Mouse (Mus musculus) intestine, embryonic 16.5 days (tissue): ENCODE measurements around the gene Gm20388. TPM values are rescaled to one million over a fixed set of nuclear protein-coding genes. Genes with fewer than 3 reads are reported as not detected.

ENCODE experiments used
- ATAC-seq: fragments of 200-750 bp; cut with Nextera tagmentation; 2 replicates; pipeline ENCODE4 v1.8.0; 2017; ENCODE audit warnings: moderate TSS enrichment, moderate library complexity
- H3K27ac ChIP-seq: fragments of 300-500 bp; sonication (generic); 2 replicates; pipeline ENCODE4 v1.5.1; 2014; ENCODE audit warnings: mild to moderate bottlenecking, low read length
- H3K27me3 ChIP-seq: fragments of 300-500 bp; sonication (generic); replicated peaks from 2 replicates; pipeline ENCODE4 v1.6.1; 2014; ENCODE audit warnings: low read length, control low read depth, mixed read lengths; ENCODE audit not compliant: control insufficient read depth, insufficient read depth
- H3K36me3 ChIP-seq: fragments of 300-500 bp; sonication (generic); 2 replicates; pipeline ENCODE4 v1.6.1; 2014; ENCODE audit warnings: low read length, control low read depth; ENCODE audit not compliant: control insufficient read depth, insufficient read depth
- H3K4me1 ChIP-seq: fragments of 300-500 bp; sonication (generic); 2 replicates; pipeline ENCODE4 v1.6.1; 2014; ENCODE audit warnings: low read length, control low read depth, mixed read lengths; ENCODE audit not compliant: control insufficient read depth, insufficient read depth
- H3K4me2 ChIP-seq: fragments of 300-500 bp; sonication (generic); 2 replicates; pipeline ENCODE4 v1.6.1; 2014; ENCODE audit warnings: low read depth, low read length, control low read depth
- H3K4me3 ChIP-seq: fragments of 300-500 bp; sonication (generic); 2 replicates; pipeline ENCODE4 v1.5.1; 2014; ENCODE audit warnings: mild to moderate bottlenecking, low read length
- H3K9ac ChIP-seq: fragments of 300-500 bp; sonication (generic); 2 replicates; pipeline ENCODE4 v1.6.1; 2014; ENCODE audit warnings: low read depth, low read length
- H3K9me3 ChIP-seq: fragments of 300-500 bp; sonication (generic); 2 replicates; pipeline ENCODE4 v1.6.1; 2016; ENCODE audit warnings: low read length, control low read depth; ENCODE audit not compliant: control insufficient read depth
- WGBS: fragments of 180-500 bp; shearing (Covaris S2); extraction: QIAGEN DNeasy Blood & Tissue Kit; methylation state at CpG from one replicate; pipeline ENCODE4 v1.1.7; 2014; 5-methylcytosine and 5-hydroxymethylcytosine counted together
- polyA plus RNA-seq: library from polyadenylated mRNA; unstranded; fragments of >200 nt; fragmentation: Nextera tagmentation; extraction: Ambion mirVana; gene quantifications from 2 replicates; pipeline ENCODE4 v1.2.1, GENCODE M21; 2015

Gm20388 gene
- polyA plus RNA-seq, 1 experiment from 2014 or later = 5.8 TPM

DNA sequence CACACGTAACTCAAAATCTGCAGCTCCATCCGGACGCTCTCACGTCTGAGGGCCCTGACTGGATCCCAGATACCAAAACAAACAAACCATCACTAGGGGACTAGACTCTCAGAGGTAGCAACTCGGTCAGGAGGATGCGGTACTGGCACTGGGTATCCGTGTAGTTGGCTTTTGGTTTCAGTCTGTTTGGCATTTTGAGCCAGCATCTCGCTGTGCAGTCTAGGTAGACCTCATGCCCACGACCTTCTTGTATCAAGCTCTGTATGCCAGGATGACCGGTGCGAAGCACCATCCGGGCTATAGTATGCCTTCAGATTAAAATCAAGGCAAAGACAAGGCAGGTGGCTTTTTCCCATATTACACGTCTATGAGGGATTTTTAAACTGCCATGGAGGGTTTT lies 3916.9 kb downstream of the Gm20388 start:
- Histone ChIP-seq H3K4me3 (no peak overlapping the region), H3K36me3 (peaks cover 5% of the 10 kb centered on the region), H3K27me3 (no peaks in the 10 kb centered on the region), H3K9ac (no peak overlapping the region), H3K27ac (no peak overlapping the region), H3K4me2 (no peak overlapping the region), H3K4me1 (no peaks in the 10 kb centered on the region), H3K9me3 (peaks cover 3% of the 10 kb centered on the region; the same call in 1 of the 2 replicates)
- no peak for ATAC-seq
- 90% methylated on average over 13 of the region's 13 CpGs for WGBS

DNA sequence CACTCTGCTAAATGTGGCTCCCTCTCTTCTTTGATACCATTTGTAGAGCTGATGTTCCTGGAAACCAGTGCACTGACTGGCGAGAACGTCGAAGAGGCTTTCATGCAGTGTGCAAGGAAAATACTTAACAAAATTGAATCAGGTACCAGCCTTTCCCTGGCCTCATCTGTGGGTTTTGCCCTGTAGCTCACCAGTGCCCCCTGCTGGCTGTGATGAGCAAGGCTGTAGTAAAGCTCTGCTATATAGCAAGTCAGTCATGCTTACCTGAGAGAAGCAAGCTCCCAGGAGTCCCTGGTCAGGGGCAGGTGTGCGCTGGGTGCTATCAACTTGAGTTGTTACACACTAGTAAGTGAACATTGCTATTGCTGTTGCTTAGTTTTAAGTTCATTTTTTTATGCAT lies 3922.1 kb downstream of the Gm20388 start:
- no peak for ATAC-seq

DNA sequence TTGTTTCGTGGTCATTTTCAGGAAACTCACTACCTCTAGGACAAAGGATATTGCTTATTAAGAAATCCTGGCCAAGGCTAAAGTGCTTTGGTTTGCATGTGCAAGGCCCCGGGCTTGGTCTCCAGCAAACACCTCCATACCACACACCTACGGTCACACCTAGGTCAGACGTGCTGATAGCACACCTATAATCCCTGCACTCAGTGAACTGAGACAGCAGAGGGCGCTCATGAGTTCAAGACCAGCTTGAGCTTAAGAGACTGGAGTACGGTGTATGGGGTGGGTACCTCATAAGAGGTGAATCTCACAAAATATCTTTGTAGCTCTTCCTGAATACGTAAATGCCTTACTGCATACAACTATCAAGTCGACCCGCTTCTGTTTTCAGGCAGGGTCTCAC lies 3924.8 kb downstream of the Gm20388 start:
- Histone ChIP-seq H3K9me3 (no peaks in the 10 kb centered on the region), H3K36me3 (peaks cover 16% of the 10 kb centered on the region), H3K4me1 (no peaks in the 10 kb centered on the region), H3K27me3 (no peaks in the 10 kb centered on the region), H3K4me3 (no peak overlapping the region), H3K9ac (no peak overlapping the region), H3K4me2 (no peak overlapping the region), H3K27ac (no peak overlapping the region)
- ATAC-seq = peak; percentile 66; the same call in 1 of the 2 replicates
- WGBS = 54% methylated on average over 9 of the region's 9 CpGs

More for the DNA sequence above, 3922.1 kb downstream of the Gm20388 start:
- Histone ChIP-seq H3K4me1 (no peaks in the 10 kb centered on the region), H3K9ac (no peak overlapping the region), H3K27ac (no peak overlapping the region), H3K4me2 (no peak overlapping the region), H3K9me3 (no peaks in the 10 kb centered on the region), H3K4me3 (no peak overlapping the region), H3K36me3 (peaks cover 16% of the 10 kb centered on the region), H3K27me3 (no peaks in the 10 kb centered on the region)
- WGBS = 96% methylated on average over 4 of the region's 4 CpGs

DNA sequence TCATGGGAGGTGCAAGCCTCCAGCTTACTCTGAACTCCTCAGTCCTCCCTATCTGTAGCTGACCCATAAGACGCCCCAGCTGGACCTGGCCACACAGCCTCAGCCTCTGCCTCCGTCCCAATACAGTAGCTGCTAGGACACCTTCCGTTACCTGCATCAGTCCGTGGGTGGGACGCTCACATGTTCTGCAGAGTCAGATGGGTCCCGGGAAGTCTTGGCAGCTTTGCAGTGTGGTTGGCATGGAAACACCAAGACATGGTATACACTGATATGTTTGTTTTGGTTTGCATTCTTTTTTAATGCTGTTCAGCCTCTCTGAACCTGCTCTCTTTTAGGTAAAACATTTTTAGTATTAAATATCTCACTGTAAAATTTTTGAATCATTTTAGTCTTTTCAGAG lies 3925.7 kb downstream of the Gm20388 start:
- H3K27me3 ChIP-seq = no peaks in the 10 kb centered on the region
- peaks cover 14% of the 10 kb centered on the region for H3K36me3 ChIP-seq
- H3K9me3 ChIP-seq = no peaks in the 10 kb centered on the region
- no peak for ATAC-seq
- H3K9ac ChIP-seq = no peak overlapping the region
- WGBS = 91% methylated on average over 6 of the region's 6 CpGs
- no peak overlapping the region for H3K4me3 ChIP-seq
- no peak overlapping the region for H3K27ac ChIP-seq
- H3K4me1 ChIP-seq = no peaks in the 10 kb centered on the region
- H3K4me2 ChIP-seq = no peak overlapping the region

DNA sequence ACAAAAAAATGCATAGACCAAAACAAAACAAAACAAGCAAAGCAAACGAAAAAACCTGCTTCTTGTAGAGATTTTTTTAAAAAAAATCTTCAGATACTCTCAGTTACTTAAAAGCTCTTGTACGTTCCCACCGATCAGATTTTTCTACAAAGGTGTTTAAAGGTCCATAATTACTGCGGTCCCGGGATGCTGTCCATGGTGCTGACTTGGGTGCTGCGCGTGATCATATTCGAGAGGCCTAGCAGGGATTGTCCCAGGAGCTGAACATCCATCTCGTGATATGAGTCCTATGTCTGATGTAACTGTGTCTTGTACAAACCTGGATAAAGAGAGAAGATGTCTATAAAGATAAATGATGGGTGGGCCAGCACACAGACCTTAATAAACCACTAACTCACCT lies 3927.9 kb downstream of the Gm20388 start:
- no peak overlapping the region for H3K27ac ChIP-seq
- 63% methylated on average over 9 of the region's 9 CpGs for WGBS
- no peaks in the 10 kb centered on the region for H3K27me3 ChIP-seq
- H3K36me3 ChIP-seq = peaks cover 8% of the 10 kb centered on the region
- H3K9me3 ChIP-seq = no peaks in the 10 kb centered on the region
- no peak overlapping the region for H3K4me2 ChIP-seq
- no peak overlapping the region for H3K9ac ChIP-seq
- no peak overlapping the region for H3K4me3 ChIP-seq
- H3K4me1 ChIP-seq = no peaks in the 10 kb centered on the region
- ATAC-seq = no peak

DNA sequence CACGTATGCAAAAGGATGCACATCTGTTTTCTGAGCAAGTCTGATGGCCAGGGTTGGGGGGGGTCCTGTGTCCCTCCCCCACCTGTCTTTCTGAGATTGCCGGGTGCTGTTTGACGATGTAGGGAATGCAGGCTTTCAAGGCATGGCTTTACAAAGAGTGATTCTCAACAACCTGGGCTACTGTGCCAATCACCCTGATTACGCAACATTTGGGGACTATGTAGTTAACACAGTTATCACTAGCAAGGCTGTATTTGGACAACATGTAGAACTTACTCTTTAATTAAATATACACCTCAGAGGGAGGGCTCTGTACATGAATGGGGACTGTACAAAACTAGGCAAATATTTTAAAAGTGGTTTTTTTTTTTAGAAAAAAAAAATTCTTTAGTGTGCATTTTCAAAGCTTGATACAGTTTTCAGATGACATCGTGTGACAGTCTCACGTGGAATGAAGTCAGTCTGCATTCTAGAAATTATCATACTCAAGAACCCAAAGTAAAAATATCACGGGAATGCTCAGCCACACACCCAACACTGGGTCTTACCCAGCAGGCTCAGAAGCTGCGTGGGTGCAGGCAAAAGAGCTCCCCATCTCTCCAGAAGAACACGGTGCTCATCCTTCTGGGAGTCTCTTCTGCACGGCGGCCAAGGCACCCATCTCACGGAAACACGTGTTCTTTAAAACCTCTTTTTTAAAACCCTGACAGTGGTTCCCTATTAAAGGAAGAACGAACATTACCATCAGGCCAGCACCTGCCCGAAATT lies 3930.1 kb downstream of the Gm20388 start:
- Histone ChIP-seq H3K9ac (no peak overlapping the region), H3K36me3 (no peaks in the 10 kb centered on the region), H3K27ac (no peak overlapping the region), H3K4me2 (no peak overlapping the region), H3K4me1 (no peaks in the 10 kb centered on the region), H3K27me3 (no peaks in the 10 kb centered on the region), H3K9me3 (no peaks in the 10 kb centered on the region), H3K4me3 (no peak overlapping the region)
- no peak for ATAC-seq
- WGBS = 93% methylated on average over 15 of the region's 15 CpGs

DNA sequence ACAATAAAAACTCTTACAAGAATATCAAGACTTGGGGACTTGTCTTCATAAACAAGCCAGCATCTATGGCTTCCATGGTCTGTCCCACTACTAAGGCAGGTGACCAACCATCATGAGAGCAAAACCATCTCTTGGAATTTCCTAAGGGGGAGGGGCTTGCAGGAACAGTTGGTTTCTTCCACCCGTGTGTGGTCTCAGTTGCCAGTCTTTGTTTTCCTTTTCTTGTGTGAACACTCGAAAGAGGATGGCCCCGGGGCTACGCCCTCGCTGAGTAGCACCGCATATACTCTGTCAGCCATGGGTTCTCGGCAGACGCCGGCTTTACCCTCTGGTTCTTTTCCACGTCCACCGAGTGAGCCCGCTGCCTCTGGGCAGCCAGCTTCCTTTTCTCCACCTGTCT lies 3931.4 kb downstream of the Gm20388 start:
- Histone ChIP-seq H3K27ac (no peak overlapping the region), H3K4me2 (no peak overlapping the region), H3K4me1 (no peaks in the 10 kb centered on the region), H3K27me3 (no peaks in the 10 kb centered on the region), H3K9me3 (no peaks in the 10 kb centered on the region), H3K36me3 (no peaks in the 10 kb centered on the region), H3K9ac (no peak overlapping the region), H3K4me3 (no peak overlapping the region)
- ATAC-seq = no peak
- 90% methylated on average over 12 of the region's 12 CpGs for WGBS

DNA sequence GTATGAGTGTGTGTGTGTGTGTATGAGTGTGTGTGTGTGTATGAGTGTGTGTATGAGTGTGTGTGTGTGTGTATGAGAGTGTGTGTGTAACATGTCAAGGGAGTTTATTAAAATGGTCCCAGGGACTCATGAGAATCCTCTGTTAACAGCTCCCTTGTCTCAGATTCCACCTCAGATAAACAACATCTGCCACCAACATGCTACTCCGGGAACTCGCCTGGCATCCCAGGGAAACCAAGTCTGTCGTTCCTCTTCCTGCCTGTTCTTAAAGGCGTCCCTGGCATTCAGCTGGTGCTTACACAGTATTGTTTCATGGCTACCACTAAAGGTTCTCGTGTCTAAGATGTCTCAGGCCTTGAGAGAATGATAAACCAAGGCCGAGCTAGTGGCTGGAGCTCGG lies 3933.7 kb downstream of the Gm20388 start:
- H3K4me3 ChIP-seq = no peak overlapping the region
- no peaks in the 10 kb centered on the region for H3K27me3 ChIP-seq
- H3K9ac ChIP-seq = no peak overlapping the region
- no peak overlapping the region for H3K4me2 ChIP-seq
- 82% methylated on average over 7 of the region's 7 CpGs for WGBS
- no peaks in the 10 kb centered on the region for H3K4me1 ChIP-seq
- ATAC-seq = no peak
- no peaks in the 10 kb centered on the region for H3K9me3 ChIP-seq
- no peaks in the 10 kb centered on the region for H3K36me3 ChIP-seq
- no peak overlapping the region for H3K27ac ChIP-seq

DNA sequence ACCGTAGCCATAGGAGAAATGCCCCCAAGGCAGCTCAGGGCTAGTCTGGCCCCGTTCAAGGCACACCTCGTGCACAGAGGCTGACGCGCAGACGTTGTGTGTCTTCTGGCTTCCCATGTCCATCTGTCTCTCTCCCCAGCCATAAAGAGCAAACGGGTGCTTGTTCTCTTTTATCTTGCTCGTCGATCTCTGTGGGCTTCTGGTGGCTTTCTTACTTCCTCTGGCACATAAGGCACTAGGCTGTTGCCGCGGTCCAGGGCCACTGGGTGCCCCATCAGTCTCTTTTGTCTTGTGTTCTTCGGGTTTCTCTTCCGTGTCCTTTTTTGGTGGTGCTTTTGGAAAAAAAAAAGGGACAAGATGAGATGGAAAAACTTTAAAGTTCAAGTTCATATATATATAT lies 3934.5 kb downstream of the Gm20388 start:
- Histone ChIP-seq H3K4me2 (no peak overlapping the region), H3K27me3 (no peaks in the 10 kb centered on the region), H3K9ac (no peak overlapping the region), H3K36me3 (no peaks in the 10 kb centered on the region), H3K4me3 (no peak overlapping the region), H3K27ac (no peak overlapping the region), H3K4me1 (no peaks in the 10 kb centered on the region), H3K9me3 (no peaks in the 10 kb centered on the region)
- 88% methylated on average over 13 of the region's 13 CpGs for WGBS
- ATAC-seq = no peak

DNA sequence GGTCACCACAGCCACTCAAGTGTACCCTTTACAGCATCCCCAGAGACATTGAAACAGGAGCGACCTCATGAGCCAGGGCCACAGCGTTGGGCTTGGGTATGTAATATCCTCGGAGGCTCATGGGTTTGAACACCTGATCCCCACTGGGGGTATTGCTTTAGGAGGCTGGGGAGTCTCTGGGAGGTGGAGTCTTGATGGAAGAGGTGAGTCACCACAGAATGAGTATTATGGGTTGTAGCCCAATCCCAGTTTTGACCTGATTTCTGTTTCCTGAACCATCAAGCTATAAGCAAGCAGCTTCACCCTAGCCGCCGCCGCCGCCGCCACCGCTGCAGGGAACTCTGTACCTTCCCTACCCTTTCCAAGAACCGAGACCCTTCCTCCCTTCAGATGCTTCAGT lies 3935.3 kb downstream of the Gm20388 start:
- no peak overlapping the region for H3K27ac ChIP-seq
- H3K36me3 ChIP-seq = no peaks in the 10 kb centered on the region

More for the DNA sequence above, 3935.3 kb downstream of the Gm20388 start:
- ATAC-seq = no peak
- Histone ChIP-seq H3K27me3 (no peaks in the 10 kb centered on the region), H3K9ac (no peak overlapping the region), H3K4me3 (no peak overlapping the region), H3K4me1 (no peaks in the 10 kb centered on the region), H3K4me2 (no peak overlapping the region), H3K9me3 (no peaks in the 10 kb centered on the region)
- WGBS = 93% methylated on average over 10 of the region's 10 CpGs
